Mouse (Mus musculus): ENCODE results near the gene Gnmt. TPM values are rescaled to one million over a fixed set of nuclear protein-coding genes. Genes with fewer than 3 reads are reported as not detected.

Gnmt gene
- polyA plus RNA-seq, 1 experiment from 2014 or later = 2.5 TPM

GRCm38 (mm10) chr17:46699912-46700311 lies 29.1 kb downstream of the Gnmt start:
- H3K9ac ChIP-seq (ENCODE audit: low read length) = no peak overlapping the region
- no peak overlapping the region for H3K4me2 ChIP-seq (ENCODE audit: low read depth, low read length)
- no peak overlapping the region for H3K4me3 ChIP-seq (ENCODE audit: low read length)
- no peaks in the 10 kb centered on the region for H3K9me3 ChIP-seq (ENCODE audit: control insufficient read depth, low read length)
- peaks cover 20% of the 10 kb centered on the region for H3K4me1 ChIP-seq (replicated peaks; ENCODE audit: control insufficient read depth, insufficient read depth, low read length)
- ATAC-seq (ENCODE audit: low read depth) = no peak
- no peaks in the 10 kb centered on the region for H3K27me3 ChIP-seq (ENCODE audit: control insufficient read depth, insufficient read depth, low read depth, low read length)
- H3K27ac ChIP-seq (ENCODE audit: low read length) = no peak overlapping the region
- H3K36me3 ChIP-seq (ENCODE audit: control insufficient read depth, insufficient read depth, low read length) = peaks cover 5% of the 10 kb centered on the region; the same call in 1 of the 2 replicates
- WGBS = 79% methylated on average over 3 of the region's 3 CpGs

GRCm38 (mm10) chr17:46699245-46699644 lies 29.7 kb downstream of the Gnmt start:
- Histone ChIP-seq H3K4me2 (ENCODE audit: low read depth, low read length) (no peak overlapping the region), H3K27me3 (ENCODE audit: control insufficient read depth, insufficient read depth, low read depth, low read length) (no peaks in the 10 kb centered on the region), H3K36me3 (ENCODE audit: control insufficient read depth, insufficient read depth, low read length) (peaks cover 5% of the 10 kb centered on the region; the same call in 1 of the 2 replicates), H3K27ac (ENCODE audit: low read length) (no peak overlapping the region), H3K9ac (ENCODE audit: low read length) (no peak overlapping the region), H3K4me1 (replicated peaks; ENCODE audit: control insufficient read depth, insufficient read depth, low read length) (peaks cover 20% of the 10 kb centered on the region), H3K4me3 (ENCODE audit: low read length) (no peak overlapping the region), H3K9me3 (ENCODE audit: control insufficient read depth, low read length) (no peaks in the 10 kb centered on the region)
- WGBS = 81% methylated on average over 5 of the region's 5 CpGs
- no peak for ATAC-seq (ENCODE audit: low read depth)

- H3K9me3 ChIP-seq (ENCODE audit: control insufficient read depth, low read length) = no peaks in the 10 kb centered on the region
Measured at GRCm38 (mm10) chr17:46698515-46698914, 30.5 kb downstream of the Gnmt start.

GRCm38 (mm10) chr17:46694517-46695063 lies 34.4 kb downstream of the Gnmt start:
- Histone ChIP-seq H3K9me3 (ENCODE audit: control insufficient read depth, low read length) (no peaks in the 10 kb centered on the region), H3K4me1 (replicated peaks; ENCODE audit: control insufficient read depth, insufficient read depth, low read length) (no peaks in the 10 kb centered on the region), H3K4me2 (ENCODE audit: low read depth, low read length) (no peak overlapping the region), H3K4me3 (ENCODE audit: low read length) (no peak overlapping the region), H3K9ac (ENCODE audit: low read length) (no peak overlapping the region), H3K36me3 (ENCODE audit: control insufficient read depth, insufficient read depth, low read length) (peaks cover under 1% of the 10 kb centered on the region; the same call in 1 of the 2 replicates), H3K27me3 (ENCODE audit: control insufficient read depth, insufficient read depth, low read depth, low read length) (no peaks in the 10 kb centered on the region), H3K27ac (ENCODE audit: low read length) (no peak overlapping the region)
- 56% methylated on average over 1 of the region's 1 CpGs for WGBS
- no peak for ATAC-seq (ENCODE audit: low read depth)

More at GRCm38 (mm10) chr17:46698515-46698914, 30.5 kb downstream of the Gnmt start:
- Histone ChIP-seq H3K36me3 (ENCODE audit: control insufficient read depth, insufficient read depth, low read length) (peaks cover 5% of the 10 kb centered on the region; the same call in 1 of the 2 replicates), H3K27ac (ENCODE audit: low read length) (no peak overlapping the region), H3K4me3 (ENCODE audit: low read length) (no peak overlapping the region), H3K4me2 (ENCODE audit: low read depth, low read length) (no peak overlapping the region), H3K4me1 (replicated peaks; ENCODE audit: control insufficient read depth, insufficient read depth, low read length) (peaks cover 15% of the 10 kb centered on the region), H3K27me3 (ENCODE audit: control insufficient read depth, insufficient read depth, low read depth, low read length) (no peaks in the 10 kb centered on the region), H3K9ac (ENCODE audit: low read length) (no peak overlapping the region)
- 89% methylated on average over 6 of the region's 6 CpGs for WGBS
- ATAC-seq (ENCODE audit: low read depth) = no peak

- H3K36me3 ChIP-seq (ENCODE audit: control insufficient read depth, insufficient read depth, low read length) = peaks cover 8% of the 10 kb centered on the region; the same call in 1 of the 2 replicates
- H3K27ac ChIP-seq (ENCODE audit: low read length) = no peak overlapping the region
- H3K4me2 ChIP-seq (ENCODE audit: low read depth, low read length) = no peak overlapping the region
- no peak for ATAC-seq (ENCODE audit: low read depth)
- H3K27me3 ChIP-seq (ENCODE audit: control insufficient read depth, insufficient read depth, low read depth, low read length) = no peaks in the 10 kb centered on the region
- H3K9me3 ChIP-seq (ENCODE audit: control insufficient read depth, low read length) = no peaks in the 10 kb centered on the region
- H3K9ac ChIP-seq (ENCODE audit: low read length) = no peak overlapping the region
- WGBS = 78% methylated on average over 2 of the region's 2 CpGs
- no peaks in the 10 kb centered on the region for H3K4me1 ChIP-seq (replicated peaks; ENCODE audit: control insufficient read depth, insufficient read depth, low read length)
- H3K4me3 ChIP-seq (ENCODE audit: low read length) = no peak overlapping the region
Measured at GRCm38 (mm10) chr17:46691390-46691789, 37.6 kb downstream of the Gnmt start.

- no peak for ATAC-seq (ENCODE audit: low read depth)
- WGBS = 82% methylated on average over 12 of the region's 12 CpGs
Measured at GRCm38 (mm10) chr17:46690665-46691064, 38.3 kb downstream of the Gnmt start.

GRCm38 (mm10) chr17:46685913-46686312 lies 43.1 kb downstream of the Gnmt start:
- ATAC-seq (ENCODE audit: low read depth) = no peak
- Histone ChIP-seq H3K4me2 (ENCODE audit: low read depth, low read length) (no peak overlapping the region), H3K4me3 (ENCODE audit: low read length) (no peak overlapping the region), H3K27me3 (ENCODE audit: control insufficient read depth, insufficient read depth, low read depth, low read length) (no peaks in the 10 kb centered on the region), H3K9ac (ENCODE audit: low read length) (no peak overlapping the region), H3K27ac (ENCODE audit: low read length) (no peak overlapping the region), H3K4me1 (replicated peaks; ENCODE audit: control insufficient read depth, insufficient read depth, low read length) (peaks cover 7% of the 10 kb centered on the region), H3K9me3 (ENCODE audit: control insufficient read depth, low read length) (no peaks in the 10 kb centered on the region), H3K36me3 (ENCODE audit: control insufficient read depth, insufficient read depth, low read length) (peaks cover 40% of the 10 kb centered on the region)
- 90% methylated on average over 6 of the region's 6 CpGs for WGBS

More at GRCm38 (mm10) chr17:46690665-46691064, 38.3 kb downstream of the Gnmt start:
- no peak overlapping the region for H3K27ac ChIP-seq (ENCODE audit: low read length)
- H3K9ac ChIP-seq (ENCODE audit: low read length) = no peak overlapping the region
- H3K4me2 ChIP-seq (ENCODE audit: low read depth, low read length) = no peak overlapping the region
- peaks cover 13% of the 10 kb centered on the region; the same call in 1 of the 2 replicates for H3K36me3 ChIP-seq (ENCODE audit: control insufficient read depth, insufficient read depth, low read length)
- H3K4me1 ChIP-seq (replicated peaks; ENCODE audit: control insufficient read depth, insufficient read depth, low read length) = no peaks in the 10 kb centered on the region
- no peaks in the 10 kb centered on the region for H3K27me3 ChIP-seq (ENCODE audit: control insufficient read depth, insufficient read depth, low read depth, low read length)
- no peaks in the 10 kb centered on the region for H3K9me3 ChIP-seq (ENCODE audit: control insufficient read depth, low read length)
- no peak overlapping the region for H3K4me3 ChIP-seq (ENCODE audit: low read length)

GRCm38 (mm10) chr17:46682654-46683389 lies 46.1 kb downstream of the Gnmt start:
- Histone ChIP-seq H3K9me3 (ENCODE audit: control insufficient read depth, low read length) (no peaks in the 10 kb centered on the region), H3K27ac (ENCODE audit: low read length) (no peak overlapping the region), H3K4me3 (ENCODE audit: low read length) (no peak overlapping the region), H3K27me3 (ENCODE audit: control insufficient read depth, insufficient read depth, low read depth, low read length) (no peaks in the 10 kb centered on the region), H3K4me1 (replicated peaks; ENCODE audit: control insufficient read depth, insufficient read depth, low read length) (peaks cover 21% of the 10 kb centered on the region), H3K9ac (ENCODE audit: low read length) (no peak overlapping the region), H3K4me2 (ENCODE audit: low read depth, low read length) (no peak overlapping the region), H3K36me3 (ENCODE audit: control insufficient read depth, insufficient read depth, low read length) (peaks cover 40% of the 10 kb centered on the region)
- ATAC-seq (ENCODE audit: low read depth) = no peak
- 82% methylated on average over 16 of the region's 16 CpGs for WGBS

- no peak for ATAC-seq (ENCODE audit: low read depth)
Measured at GRCm38 (mm10) chr17:46681466-46682118, 47.4 kb downstream of the Gnmt start.

More at GRCm38 (mm10) chr17:46681466-46682118, 47.4 kb downstream of the Gnmt start:
- Histone ChIP-seq H3K4me2 (ENCODE audit: low read depth, low read length) (peak overlapping the region; percentile 88), H3K4me1 (replicated peaks; ENCODE audit: control insufficient read depth, insufficient read depth, low read length) (peaks cover 21% of the 10 kb centered on the region), H3K27me3 (ENCODE audit: control insufficient read depth, insufficient read depth, low read depth, low read length) (no peaks in the 10 kb centered on the region), H3K36me3 (ENCODE audit: control insufficient read depth, insufficient read depth, low read length) (peaks cover 42% of the 10 kb centered on the region), H3K4me3 (ENCODE audit: low read length) (peak overlapping the region; percentile 71), H3K9me3 (ENCODE audit: control insufficient read depth, low read length) (no peaks in the 10 kb centered on the region), H3K9ac (ENCODE audit: low read length) (peak overlapping the region; percentile 73), H3K27ac (ENCODE audit: low read length) (peak overlapping the region; percentile 62; the same call in 1 of the 2 replicates)
- 22% methylated on average over 12 of the region's 12 CpGs for WGBS
